Mouse (Mus musculus): ENCODE data around the gene Cubn.

Gene Cubn

GRCm38 (mm10) chr2:13357885-13358552 is 133.6 kb downstream of the Cubn start:
- no peak for DNase-seq (ENCODE audit: low spot score in 2 of 2)

- DNase-seq (ENCODE audit: low spot score in 2 of 2), result no peak
Measured at GRCm38 (mm10) chr2:13352775-13353174, 138.8 kb downstream of the Cubn start.

- no peak for DNase-seq (ENCODE audit: low spot score in 2 of 2)
Measured at GRCm38 (mm10) chr2:13352112-13352728, 139.4 kb downstream of the Cubn start.

- no peak for DNase-seq (ENCODE audit: low spot score in 2 of 2)
Measured at GRCm38 (mm10) chr2:13342325-13342926, 149.2 kb downstream of the Cubn start.

GRCm38 (mm10) chr2:13335446-13335845 is 156.2 kb downstream of the Cubn start:
- DNase-seq (ENCODE audit: low spot score in 2 of 2), result no peak

GRCm38 (mm10) chr2:13329754-13330417 is 161.7 kb downstream of the Cubn start:
- no peak for DNase-seq (ENCODE audit: low spot score in 2 of 2)

- DNase-seq (ENCODE audit: low spot score in 2 of 2), result no peak
Measured at GRCm38 (mm10) chr2:13303376-13303775, 188.2 kb downstream of the Cubn start.

- peak; percentile 9 to 13 for DNase-seq (ENCODE audit: low spot score in 2 of 2)
Measured at GRCm38 (mm10) chr2:13299031-13299430, 192.6 kb downstream of the Cubn start.

GRCm38 (mm10) chr2:13297733-13298132 is 193.9 kb downstream of the Cubn start:
- no peak for DNase-seq (ENCODE audit: low spot score in 2 of 2)

GRCm38 (mm10) chr2:13290661-13291060 is 201.0 kb downstream of the Cubn start:
- peak in 1 of 2 experiments; percentile 5 for DNase-seq (ENCODE audit: low spot score in 2 of 2)

- DNase-seq (ENCODE audit: low spot score in 2 of 2), result no peak
Measured at GRCm38 (mm10) chr2:13290070-13290469, 201.5 kb downstream of the Cubn start.

GRCm38 (mm10) chr2:13278114-13278862 is 213.3 kb downstream of the Cubn start:
- no peak for DNase-seq (ENCODE audit: low spot score in 2 of 2)

- DNase-seq (ENCODE audit: low spot score in 2 of 2), result peak in 1 of 2 experiments; percentile 42
Measured at GRCm38 (mm10) chr2:13275874-13276273, 215.7 kb downstream of the Cubn start.

- DNase-seq (ENCODE audit: low spot score in 2 of 2), result peak; percentile 92
Measured at GRCm38 (mm10) chr2:13271165-13271957, 220.3 kb downstream of the Cubn start, which contains the start of gene Rsu1. TSS of gene Rsu1 (minus strand) at chr2:13271415.

GRCm38 (mm10) chr2:13270736-13271135 is 220.9 kb downstream of the Cubn start:
- no peak for DNase-seq (ENCODE audit: low spot score in 2 of 2)

GRCm38 (mm10) chr2:13268681-13269293 is 222.8 kb downstream of the Cubn start:
- DNase-seq (ENCODE audit: low spot score in 2 of 2), result no peak

- peak; percentile 26 to 38 for DNase-seq (ENCODE audit: low spot score in 2 of 2)
Measured at GRCm38 (mm10) chr2:13264875-13265274, 226.7 kb downstream of the Cubn start.

GRCm38 (mm10) chr2:13263150-13263549 is 228.5 kb downstream of the Cubn start:
- DNase-seq (ENCODE audit: low spot score in 2 of 2), result no peak

GRCm38 (mm10) chr2:13258606-13259005 is 233.0 kb downstream of the Cubn start:
- DNase-seq (ENCODE audit: low spot score in 2 of 2), result no peak

- no peak for DNase-seq (ENCODE audit: low spot score in 2 of 2)
Measured at GRCm38 (mm10) chr2:13240711-13241110, 250.9 kb downstream of the Cubn start.

Measured in natural killer cell, adult 2 months (primary cell).